In genomic region chr9:83663981-83664897, GRCm38 (mm10) we compare ENCODE assay signal across 8 mouse cellular contexts.
DNase-seq lines count a peak whose midpoint lies in the region; ATAC-seq and TF ChIP-seq lines count a peak whose summit lies in the region.

No protein-coding gene starts in this region.

- H3K27me3 ChIP-seq in lung, embryonic 14.5 days (ENCODE audit: insufficient read depth, low read length), result no peaks in the 10 kb centered on the region
- H3K27me3 ChIP-seq in embryonic facial prominence, embryonic 15.5 days, result no peaks in the 10 kb centered on the region
- no peaks in the 10 kb centered on the region for H3K27me3 ChIP-seq in hindbrain, postnatal 0 days (ENCODE audit: insufficient read depth, low read length)
- H3K27me3 ChIP-seq in midbrain, embryonic 14.5 days (ENCODE audit: control insufficient read depth, insufficient read depth, low read length), result no peaks in the 10 kb centered on the region

- peak; percentile 63 for DNase-seq in lung, embryonic 14.5 days
- DNase-seq in lung, adult 2 months, result no peak
- DNase-seq in hindbrain, postnatal 0 days (ENCODE audit: low spot score), result peak; percentile 60
- peak; percentile 79 for DNase-seq in midbrain, embryonic 14.5 days
- no peak for DNase-seq in urinary bladder, postnatal 36 days (ENCODE audit: low spot score in 2 of 2)
- DNase-seq in kidney, postnatal 10 days, result no peak

- peak overlapping the region; percentile 51 for H3K9ac ChIP-seq in lung, embryonic 14.5 days
- H3K9ac ChIP-seq in embryonic facial prominence, embryonic 15.5 days, result peak overlapping the region; percentile 26; the same call in 1 of the 2 replicates
- peak overlapping the region; percentile 65 for H3K9ac ChIP-seq in hindbrain, postnatal 0 days (replicated peaks; ENCODE audit: low read length)
- H3K9ac ChIP-seq in midbrain, embryonic 14.5 days (replicated peaks; ENCODE audit: low read length), result peak overlapping the region; percentile 66

- no peaks in the 10 kb centered on the region for H3K9me3 ChIP-seq in lung, embryonic 14.5 days (ENCODE audit: low read depth, low read length)
- H3K9me3 ChIP-seq in embryonic facial prominence, embryonic 15.5 days (replicated peaks), result no peaks in the 10 kb centered on the region
- H3K9me3 ChIP-seq in hindbrain, postnatal 0 days (ENCODE audit: low read length), result no peaks in the 10 kb centered on the region
- no peaks in the 10 kb centered on the region for H3K9me3 ChIP-seq in midbrain, embryonic 14.5 days (ENCODE audit: control insufficient read depth, low read length)

- no peak for TF ChIP-seq CTCF in lung, embryonic 14.5 days (IDR thresholded peaks at IDR 0.05; ENCODE audit: low read depth)
- TF ChIP-seq CTCF in lung, adult 2 months (IDR thresholded peaks at IDR 0.05; ENCODE audit: insufficient read depth, low read length), result no peak
- TF ChIP-seq CTCF in hindbrain, postnatal 0 days (IDR thresholded peaks at IDR 0.05; ENCODE audit: low read depth), result no peak

- H3K4me2 ChIP-seq in lung, embryonic 14.5 days, result peak overlapping the region; percentile 75
- peak overlapping the region; percentile 58 for H3K4me2 ChIP-seq in embryonic facial prominence, embryonic 15.5 days (replicated peaks)
- peak overlapping the region; percentile 62 for H3K4me2 ChIP-seq in hindbrain, postnatal 0 days (ENCODE audit: low read depth, low read length)
- H3K4me2 ChIP-seq in midbrain, embryonic 14.5 days (ENCODE audit: low read length), result peak overlapping the region; percentile 67

- no peaks in the 10 kb centered on the region for H3K36me3 ChIP-seq in lung, embryonic 14.5 days (ENCODE audit: insufficient read depth)
- no peaks in the 10 kb centered on the region for H3K36me3 ChIP-seq in embryonic facial prominence, embryonic 15.5 days
- no peaks in the 10 kb centered on the region for H3K36me3 ChIP-seq in hindbrain, postnatal 0 days (ENCODE audit: insufficient read depth, low read length)
- H3K36me3 ChIP-seq in midbrain, embryonic 14.5 days (ENCODE audit: control insufficient read depth, insufficient read depth, low read length), result no peaks in the 10 kb centered on the region

- H3K4me3 ChIP-seq in lung, embryonic 14.5 days (ENCODE audit: low read depth, low read length), result peak overlapping the region; percentile 43
- H3K4me3 ChIP-seq in lung, adult 2 months (replicated peaks; ENCODE audit: extremely low read depth, low read depth, low read length), result no peak overlapping the region
- H3K4me3 ChIP-seq in embryonic facial prominence, embryonic 15.5 days (replicated peaks), result peak overlapping the region; percentile 40
- H3K4me3 ChIP-seq in hindbrain, postnatal 0 days (ENCODE audit: low read length), result peak overlapping the region; percentile 35
- H3K4me3 ChIP-seq in midbrain, embryonic 14.5 days (replicated peaks; ENCODE audit: low read depth, low read length), result peak overlapping the region; percentile 38

- H3K27ac ChIP-seq in lung, embryonic 14.5 days (ENCODE audit: low read depth), result peak overlapping the region; percentile 30; the same call in 1 of the 2 replicates
- no peak overlapping the region for H3K27ac ChIP-seq in embryonic facial prominence, embryonic 15.5 days (replicated peaks)
- H3K27ac ChIP-seq in hindbrain, postnatal 0 days, result peak overlapping the region; percentile 78
- peak overlapping the region; percentile 90 for H3K27ac ChIP-seq in midbrain, embryonic 14.5 days (replicated peaks; ENCODE audit: low read depth, low read length)

- TF ChIP-seq POLR2A in lung, adult 2 months (IDR thresholded peaks at IDR 0.05; ENCODE audit: borderline replicate concordance, extremely low read depth, low read depth, low read length), result no peak

- H3K4me1 ChIP-seq in lung, embryonic 14.5 days (ENCODE audit: insufficient read depth), result no peaks in the 10 kb centered on the region
- peaks cover 2% of the 10 kb centered on the region; the same call in 1 of the 2 replicates for H3K4me1 ChIP-seq in lung, adult 2 months (ENCODE audit: control insufficient read depth, insufficient read depth, low read length)
- H3K4me1 ChIP-seq in embryonic facial prominence, embryonic 15.5 days, result peaks cover 6% of the 10 kb centered on the region; the same call in 1 of the 2 replicates
- H3K4me1 ChIP-seq in hindbrain, postnatal 0 days (ENCODE audit: insufficient read depth, low read length), result no peaks in the 10 kb centered on the region
- H3K4me1 ChIP-seq in midbrain, embryonic 14.5 days (ENCODE audit: control insufficient read depth, insufficient read depth, low read length), result peaks cover 7% of the 10 kb centered on the region; the same call in 1 of the 2 replicates

- WGBS in lung, embryonic 14.5 days, result 17% methylated on average over 24 of the region's 33 CpGs
- WGBS in lung, adult 2 months, result 19% methylated on average over 25 of the region's 33 CpGs
- 21% methylated on average over 24 of the region's 33 CpGs for WGBS in embryonic facial prominence, embryonic 15.5 days
- 8% methylated on average over 25 of the region's 33 CpGs for WGBS in hindbrain, postnatal 0 days
- WGBS in midbrain, embryonic 14.5 days, result 6% methylated on average over 24 of the region's 33 CpGs

- ATAC-seq in lung, embryonic 14.5 days (ENCODE audit: insufficient read depth), result peak; percentile 44; the same call in 1 of the 2 replicates
- no peak for ATAC-seq in embryonic facial prominence, embryonic 15.5 days (ENCODE audit: insufficient number of reproducible peaks, low FRiP score, low TSS enrichment, low read depth)
- peak; percentile 77 for ATAC-seq in hindbrain, postnatal 0 days
- peak; percentile 88 for ATAC-seq in midbrain, embryonic 14.5 days (ENCODE audit: low FRiP score, low TSS enrichment)
- no peak for ATAC-seq in activated CD4-positive, CD25-positive, alpha-beta regulatory T cell, adult 4 months

Comparison
In these comparisons a context has a peak if more than half of its experiments do, and no peak if none do; other contexts are left out.
1. DNase-seq: peak in lung, embryonic 14.5 days (single experiment), hindbrain, postnatal 0 days (single experiment) and midbrain, embryonic 14.5 days (single experiment); none in lung, adult 2 months (single experiment), urinary bladder, postnatal 36 days (0 of 2) and kidney, postnatal 10 days (single experiment).
2. ATAC-seq: peak in lung, embryonic 14.5 days (single experiment), hindbrain, postnatal 0 days (single experiment) and midbrain, embryonic 14.5 days (single experiment); none in embryonic facial prominence, embryonic 15.5 days (single experiment) and activated CD4-positive, CD25-positive, alpha-beta regulatory T cell, adult 4 months (single experiment).
3. Peak in every context shown above with its lines, with median percentiles within 50 percentile points of each other: H3K4me2 ChIP-seq and H3K9ac ChIP-seq.